Mouse (Mus musculus): ENCODE measurements around the gene Max. TPM values are rescaled to one million over a fixed set of nuclear protein-coding genes. Genes with fewer than 3 reads are reported as not detected.
A peak's percentile ranks its signal among the peaks of the same experiment; 100 is the strongest.

The Max gene
- 10 to 100 TPM; 75.3 to 76.5 TPM for total RNA-seq (2021)
- long read RNA-seq, partial matches to known transcripts = 0 of 7 reads
- long read RNA-seq, other reads (novel, unspliced or antisense) = 2 of 7 reads

DNA sequence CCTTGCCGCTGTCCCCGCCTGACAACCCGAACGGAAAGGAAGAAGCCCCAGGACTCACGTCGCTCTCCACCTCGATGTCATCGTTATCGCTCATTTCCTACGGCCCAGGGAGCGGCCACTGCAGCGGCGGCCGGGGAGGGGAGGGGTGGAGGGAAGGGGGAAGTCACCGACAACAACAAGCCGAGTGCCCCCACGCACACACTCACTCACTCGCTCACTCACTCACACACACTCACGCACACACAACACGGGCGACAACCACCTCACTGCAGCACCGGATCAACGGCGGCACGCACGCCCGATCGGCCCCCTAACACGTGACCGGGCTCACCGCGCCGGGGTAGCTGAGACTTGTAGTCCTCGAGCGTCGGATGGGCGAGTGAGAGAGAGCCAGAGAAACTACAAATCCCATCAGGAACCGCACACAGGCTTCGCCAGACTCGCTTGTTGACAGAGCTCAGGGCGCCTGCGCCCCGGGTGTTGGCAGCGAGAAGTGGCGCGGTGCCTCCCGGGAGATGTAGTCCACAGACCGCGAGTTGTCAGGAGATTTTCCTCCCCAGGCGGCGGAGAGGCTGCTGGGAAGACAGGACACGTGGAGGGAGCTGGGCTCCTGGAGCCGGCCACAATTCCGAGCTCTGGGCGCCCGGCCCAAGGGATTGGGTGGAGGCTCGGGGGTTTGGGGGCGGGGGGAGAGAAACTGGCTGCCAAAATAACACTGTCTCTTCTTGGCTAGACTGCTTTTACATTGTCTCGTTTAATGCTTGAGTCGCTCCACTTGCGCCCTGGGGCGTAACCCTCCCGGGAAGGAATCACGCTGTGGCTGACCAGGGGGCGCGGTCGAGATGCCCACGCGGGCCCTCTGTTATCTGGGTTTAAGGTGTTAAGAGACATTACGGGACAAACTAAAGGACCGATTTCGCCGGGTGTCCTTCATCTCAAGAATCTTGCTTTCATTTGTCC lies at the start of gene Max:
TSS of gene Max (minus strand) at position 270 of the 960 bp plus-strand sequence.
- peak; percentile 100 for DNase-seq (ENCODE audit: low spot score in 2 of 2)

DNA sequence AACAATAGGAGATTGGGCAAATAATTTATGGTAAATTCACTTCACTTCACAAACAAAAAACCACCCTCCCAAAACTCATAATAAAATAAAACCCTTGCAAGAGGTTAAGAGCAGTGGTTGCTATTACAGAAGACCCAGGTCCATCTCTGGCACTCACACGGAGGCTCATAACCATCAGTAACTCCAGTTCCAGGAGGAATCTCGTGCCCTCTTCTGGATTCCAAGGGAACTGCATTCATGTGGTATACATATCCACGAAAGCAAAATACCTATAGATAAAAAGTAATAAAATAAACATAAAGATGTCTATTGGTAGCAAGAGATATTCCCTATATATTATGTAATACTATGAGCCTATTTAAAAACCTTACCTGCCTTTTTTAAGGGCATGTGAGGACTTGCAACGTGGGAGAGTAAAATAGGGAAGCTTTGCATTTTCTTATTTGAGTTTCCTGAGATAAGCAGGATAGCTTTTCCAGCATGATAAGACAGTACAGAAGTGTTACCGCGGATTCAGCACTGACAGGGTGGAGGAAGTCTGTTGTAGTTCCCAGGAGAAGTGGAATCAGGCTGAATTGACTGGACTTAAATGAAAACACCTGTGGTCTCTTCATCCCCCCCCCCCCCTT lies 49.2 kb upstream of the Max start:
- DNase-seq (ENCODE audit: low spot score in 2 of 2) = no peak

DNA sequence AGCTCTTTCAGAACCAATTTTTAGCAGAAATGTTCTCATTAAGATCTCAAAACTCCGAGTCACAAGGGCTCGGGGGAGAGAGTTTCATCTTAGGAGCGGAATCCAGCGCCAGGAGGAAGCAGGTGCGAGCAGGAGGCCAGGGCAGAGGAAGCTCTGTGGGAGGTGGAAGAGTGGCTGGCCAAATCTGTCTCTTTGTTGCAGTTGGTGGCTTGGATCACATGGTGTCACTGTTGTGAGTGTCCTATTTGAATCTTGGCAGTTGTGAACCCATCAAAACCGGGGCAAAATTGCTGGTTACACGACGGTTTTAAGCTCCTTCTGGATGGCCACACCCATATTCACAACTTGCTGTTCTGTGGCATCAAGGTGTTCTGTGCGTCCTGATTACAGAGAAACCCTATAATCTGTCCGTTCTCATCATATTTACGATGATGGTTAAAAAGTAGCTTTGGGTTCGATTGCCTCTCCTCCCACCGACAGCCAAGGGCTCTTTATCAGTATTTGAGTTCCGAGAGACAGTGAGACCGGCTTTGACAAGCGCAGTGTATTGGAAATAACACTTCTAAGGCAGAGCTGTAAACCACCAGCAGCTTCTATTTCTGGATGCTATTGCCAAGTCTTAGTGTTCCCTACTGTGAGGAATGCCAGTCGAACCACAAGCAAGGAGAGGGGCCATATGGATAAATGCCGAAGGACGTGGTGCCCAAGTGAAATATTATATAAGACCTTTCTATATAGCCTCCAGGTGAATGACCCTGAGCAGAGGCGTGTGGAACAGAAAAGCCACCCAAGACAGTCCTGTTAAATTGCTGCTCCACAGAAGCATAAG lies 47.4 kb upstream of the Max start:
- peak in 1 of 2 experiments; percentile 40 for DNase-seq (ENCODE audit: low spot score in 2 of 2)

DNA sequence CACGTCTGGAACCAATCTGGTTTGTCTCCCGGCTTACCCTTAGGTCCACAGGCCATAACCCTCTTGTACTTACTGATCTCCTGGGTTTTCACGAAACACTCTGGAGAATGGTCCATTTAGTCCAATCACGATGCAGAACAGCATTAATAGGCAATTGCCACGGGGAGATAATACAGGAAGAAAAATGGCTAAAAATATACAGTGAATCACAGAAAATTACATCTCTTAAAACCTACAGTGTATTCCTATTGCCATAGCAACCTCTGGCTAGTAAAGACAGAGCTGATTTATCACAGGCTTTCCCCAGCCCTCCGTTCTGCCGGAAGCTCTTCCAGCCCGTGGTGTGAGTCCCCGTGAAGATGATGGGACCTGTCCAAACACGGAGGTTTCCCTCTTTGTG lies 42.9 kb upstream of the Max start:
- no peak for DNase-seq (ENCODE audit: low spot score in 2 of 2)

DNA sequence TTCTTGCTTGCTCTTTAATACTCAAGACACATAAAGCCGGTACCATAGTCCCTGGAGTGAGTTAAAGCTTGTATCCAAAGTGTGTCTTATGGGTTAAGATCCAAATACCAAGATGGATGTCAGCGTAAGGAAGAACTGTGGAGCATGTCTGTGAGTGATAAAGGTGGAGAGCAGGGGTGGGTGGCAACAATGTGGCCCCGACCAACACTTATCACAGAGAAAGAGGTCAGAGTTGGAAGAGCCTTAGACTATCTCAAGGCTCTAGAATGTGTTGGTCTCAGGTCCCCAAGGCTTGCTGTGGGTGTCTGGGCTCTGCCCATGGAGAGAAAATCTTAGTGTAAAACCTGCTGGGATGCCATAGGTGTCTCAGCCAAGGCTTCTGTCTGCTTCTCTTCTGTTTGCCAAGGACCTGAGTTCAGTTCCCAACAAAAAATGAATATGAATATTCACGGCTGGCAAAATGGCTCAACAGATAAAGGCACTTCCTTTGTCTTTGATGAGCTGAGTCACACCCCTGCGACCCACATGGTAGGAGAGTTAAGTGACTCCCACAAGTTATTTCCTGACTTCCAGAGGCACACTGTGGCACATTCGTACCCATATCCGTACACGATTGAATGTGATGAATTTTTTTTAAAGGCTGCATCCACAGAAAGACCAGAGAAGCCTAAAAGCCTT lies 40.7 kb upstream of the Max start:
- no peak for DNase-seq (ENCODE audit: low spot score in 2 of 2)

DNA sequence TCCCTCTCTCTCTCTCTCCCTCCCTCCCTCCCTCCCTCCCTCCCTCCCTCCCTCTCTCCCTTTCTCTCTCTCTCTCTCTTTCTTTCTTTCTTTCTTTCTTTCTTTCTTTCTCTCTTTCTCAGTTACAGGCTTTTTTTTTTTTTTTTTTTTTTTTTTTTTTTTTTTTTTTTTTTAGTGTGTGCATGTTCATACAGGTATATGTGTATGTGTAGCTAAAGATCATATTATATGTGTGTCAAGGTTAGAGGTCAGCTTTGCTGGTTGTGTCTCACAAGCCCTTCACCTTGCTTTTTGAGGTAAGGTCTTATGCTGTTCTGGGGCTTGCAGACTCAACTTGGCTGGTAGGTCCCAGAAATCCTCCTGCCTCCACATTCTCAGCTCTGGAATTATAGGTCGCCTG lies 39.3 kb upstream of the Max start:
- no peak for DNase-seq (ENCODE audit: low spot score in 2 of 2)

DNA sequence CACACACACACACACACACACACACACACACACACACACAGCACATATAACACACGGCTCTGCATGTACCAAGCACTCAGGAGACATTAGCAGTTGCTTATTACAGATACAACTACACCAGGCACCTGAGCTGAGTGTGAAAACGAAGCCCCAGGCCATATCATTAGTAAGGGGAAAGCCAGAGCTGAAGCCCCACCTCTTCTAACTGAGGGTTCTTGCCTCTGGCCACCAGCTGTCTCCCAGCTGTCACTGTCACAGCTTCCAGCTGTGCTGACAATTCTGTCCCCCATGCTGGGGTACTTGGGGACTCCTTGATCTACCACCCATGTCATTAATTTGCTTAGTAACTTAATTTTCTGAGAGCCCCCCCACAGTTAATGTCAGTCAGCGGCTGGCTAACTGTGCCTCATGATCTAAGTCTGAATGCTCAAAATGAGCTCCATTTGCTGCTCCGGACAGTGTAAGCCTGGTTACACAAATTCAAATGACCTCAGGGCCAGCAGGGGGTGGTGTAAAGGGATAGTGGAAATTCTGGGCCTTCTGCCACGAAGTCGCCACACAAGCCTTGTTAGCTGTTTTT lies 38.8 kb upstream of the Max start:
- DNase-seq (ENCODE audit: low spot score in 2 of 2) = no peak

DNA sequence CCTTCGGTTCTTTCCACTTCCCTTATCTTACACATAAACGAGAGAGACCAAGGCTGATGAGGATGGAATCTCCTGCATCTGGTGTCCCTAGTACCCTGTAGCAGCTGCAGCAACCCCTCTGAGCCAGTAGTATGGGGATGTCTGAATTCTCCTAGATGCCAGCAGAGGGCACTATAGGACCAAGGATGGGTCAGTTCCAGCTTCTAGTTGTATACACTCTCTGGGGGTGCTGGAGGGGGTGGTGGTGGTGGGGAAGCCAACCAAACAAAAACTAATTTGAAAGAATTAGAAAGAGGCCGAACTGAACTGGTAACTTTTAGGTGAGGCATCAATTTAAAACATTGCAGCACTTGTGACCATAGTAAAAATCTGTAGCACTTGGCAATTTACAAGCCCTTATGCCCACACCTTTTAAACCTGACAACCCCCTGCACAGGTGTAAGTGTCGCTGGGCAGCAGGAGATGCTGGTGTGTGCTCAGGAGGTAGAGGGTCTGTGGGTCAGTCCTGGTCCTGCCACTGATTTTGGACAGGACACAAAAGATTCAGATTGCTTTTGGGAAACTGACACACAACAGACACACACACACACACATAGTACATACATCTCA lies 38.2 kb upstream of the Max start:
- peak; percentile 34 to 78 for DNase-seq (ENCODE audit: low spot score in 2 of 2)

DNA sequence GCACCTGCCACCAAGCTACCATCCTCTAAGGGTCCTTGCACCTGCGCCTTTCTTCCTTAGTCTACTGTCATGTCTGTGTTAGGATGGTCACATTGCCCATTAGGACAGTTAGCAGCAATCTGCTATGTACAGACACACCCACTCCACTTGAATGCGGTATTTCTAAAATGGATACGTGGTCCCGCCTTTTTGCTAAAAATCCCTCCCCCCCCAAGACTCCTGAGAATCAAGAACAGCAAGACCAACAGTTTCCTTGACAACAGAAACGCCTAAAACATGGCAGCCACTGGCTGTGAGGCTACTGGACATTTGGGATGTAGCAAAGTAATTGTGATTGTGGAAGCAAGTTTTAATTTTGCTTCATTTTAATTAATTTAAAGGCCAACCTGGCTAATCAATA lies 32.8 kb upstream of the Max start:
- DNase-seq (ENCODE audit: low spot score in 2 of 2) = no peak

DNA sequence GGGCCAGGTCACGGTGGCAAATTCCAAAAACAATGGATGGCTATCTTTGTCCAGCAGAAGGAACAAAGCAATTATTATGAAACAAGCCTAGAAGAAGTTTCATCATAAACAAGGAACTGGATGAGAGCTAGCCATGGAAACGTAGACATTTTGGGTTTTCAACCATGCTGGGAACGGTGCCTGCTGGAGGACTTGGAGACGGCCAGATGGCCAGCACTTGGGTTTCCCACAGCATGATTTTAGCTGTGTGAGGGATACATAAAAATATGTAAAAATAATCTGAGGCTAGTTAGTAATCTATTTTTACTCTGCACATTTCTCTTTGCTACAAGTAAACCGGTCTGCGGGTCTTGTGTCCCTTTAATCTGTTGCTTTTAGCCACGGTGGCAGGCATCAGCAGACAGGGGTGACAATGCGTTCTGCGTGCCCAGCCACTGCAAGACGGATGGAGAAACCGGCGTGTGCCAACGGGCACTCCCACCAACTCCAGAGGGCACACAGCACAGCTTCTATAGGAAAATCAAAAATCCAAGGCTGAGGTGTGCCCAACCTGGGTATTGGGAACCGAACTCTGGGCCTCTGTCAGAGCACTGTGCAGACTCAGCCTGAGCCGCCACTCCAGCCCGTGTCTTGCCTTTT lies 31.0 kb upstream of the Max start:
- peak; percentile 37 to 70 for DNase-seq (ENCODE audit: low spot score in 2 of 2)

DNA sequence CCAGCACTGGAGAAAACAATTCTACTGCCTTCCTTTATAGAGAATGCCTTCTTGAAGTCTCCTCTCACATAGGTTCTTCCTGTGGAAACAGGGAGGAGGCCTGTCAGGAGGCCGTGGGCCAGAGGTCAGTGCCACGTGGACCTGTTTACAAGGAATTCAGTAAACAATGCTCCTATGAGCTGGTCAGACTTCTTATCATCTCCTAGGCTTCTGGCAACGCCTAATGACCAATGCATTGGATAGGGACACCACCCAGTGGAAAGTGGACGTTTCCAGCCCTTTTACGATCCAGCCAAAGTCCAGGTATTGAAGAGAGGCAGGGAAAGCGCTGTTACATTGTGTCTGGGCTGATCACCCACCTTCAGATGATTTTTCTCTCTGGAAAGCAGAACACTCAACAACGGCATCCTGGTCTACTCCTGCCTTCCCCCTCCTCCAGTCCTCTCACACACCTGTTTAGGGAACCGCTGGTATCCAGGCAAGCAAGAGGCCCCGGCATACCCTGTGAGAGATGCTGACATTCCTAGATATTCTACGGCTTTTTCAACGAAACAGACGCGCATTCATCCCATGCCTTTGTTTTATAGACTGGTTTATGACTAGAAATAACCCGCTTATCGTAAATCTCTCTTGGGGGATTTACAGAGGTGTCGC lies 20.9 kb upstream of the Max start:
- no peak for DNase-seq (ENCODE audit: low spot score in 2 of 2)

DNA sequence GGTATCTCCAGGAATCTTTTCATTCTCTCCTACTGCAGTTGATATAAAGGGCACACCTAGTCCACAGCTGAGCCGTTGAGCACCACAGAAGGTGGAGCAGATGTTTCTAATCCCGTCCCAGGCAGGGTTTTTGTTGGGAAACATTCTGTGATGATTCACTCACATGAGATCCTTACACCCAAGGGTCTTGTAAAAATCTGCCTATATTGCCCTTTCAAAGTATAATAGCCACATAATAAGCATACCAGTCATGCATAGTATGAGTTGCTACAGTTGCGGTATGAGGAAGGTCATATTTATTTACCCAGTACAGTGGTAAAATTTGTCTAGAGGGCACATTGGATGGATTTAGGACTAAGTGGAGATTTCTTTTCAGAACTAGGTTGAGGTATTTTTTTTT lies 17.5 kb upstream of the Max start:
- DNase-seq (ENCODE audit: low spot score in 2 of 2) = no peak

DNA sequence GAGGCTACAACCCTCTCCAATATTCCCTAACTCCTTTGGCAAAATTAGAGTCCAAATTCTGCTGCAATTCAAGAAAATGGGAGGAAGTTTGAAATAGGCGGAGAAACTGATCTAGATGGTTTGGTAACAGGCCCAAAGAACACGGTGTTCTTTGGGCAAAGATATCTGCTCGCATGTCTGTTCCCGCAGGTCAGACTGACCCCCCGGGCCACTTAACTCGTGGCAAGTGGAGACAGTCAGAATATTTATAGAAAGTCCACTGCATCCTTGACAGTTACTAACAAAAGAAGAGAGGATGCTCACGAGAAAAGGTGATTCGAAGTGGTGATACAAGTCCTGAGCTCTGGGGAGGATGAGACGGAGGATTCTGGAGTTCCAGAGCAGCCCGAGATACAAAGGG lies 10.7 kb upstream of the Max start:
- DNase-seq (ENCODE audit: low spot score in 2 of 2) = no peak

DNA sequence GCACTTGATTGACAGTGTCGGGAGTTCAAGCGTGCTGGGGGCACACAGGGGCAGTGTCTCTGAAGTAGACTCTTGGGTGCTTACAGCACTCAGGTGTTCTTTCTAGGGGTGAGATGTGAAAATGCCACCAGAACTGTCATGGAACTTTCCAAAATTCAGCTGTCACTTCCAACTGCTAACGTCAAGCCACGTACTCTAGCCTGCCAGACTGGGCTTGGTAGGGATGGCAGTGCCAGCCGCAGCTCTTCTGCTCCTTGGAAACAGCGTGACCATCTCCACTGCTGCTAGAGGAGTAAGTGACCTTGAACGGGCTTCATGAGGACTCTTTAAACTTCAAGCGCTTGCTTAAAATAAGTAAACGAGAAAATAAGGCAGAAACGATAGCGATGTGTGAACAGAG lies 10.2 kb upstream of the Max start:
- DNase-seq (ENCODE audit: low spot score in 2 of 2) = no peak

DNA sequence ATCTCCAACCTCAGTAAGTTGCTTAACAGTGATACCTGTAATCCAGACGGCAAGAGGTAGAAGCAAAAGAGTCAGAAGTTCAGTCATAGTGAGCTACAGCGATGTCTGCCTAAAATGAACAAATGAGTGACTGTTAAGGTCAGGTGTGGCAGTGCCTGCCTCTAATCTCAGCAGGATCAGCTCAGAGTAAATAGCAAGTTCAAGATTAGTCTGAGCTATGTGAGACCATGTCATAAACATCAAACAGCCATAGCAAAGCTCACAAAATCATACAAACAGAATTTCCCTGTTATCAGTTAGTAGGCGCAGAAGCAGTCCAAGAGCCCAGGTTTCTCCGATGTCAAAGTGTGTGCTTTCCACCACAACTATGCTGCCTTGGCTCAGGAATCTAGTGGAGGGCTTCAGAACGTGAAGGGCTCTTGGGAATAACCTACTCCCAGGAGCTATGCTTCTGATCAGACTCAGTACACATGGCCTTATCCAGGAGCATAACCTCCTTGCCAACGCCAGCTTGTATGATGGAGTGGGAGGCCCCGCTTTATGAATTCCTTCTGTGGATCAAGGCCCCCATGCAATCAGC lies 9.7 kb upstream of the Max start:
- DNase-seq (ENCODE audit: low spot score in 2 of 2) = no peak

DNA sequence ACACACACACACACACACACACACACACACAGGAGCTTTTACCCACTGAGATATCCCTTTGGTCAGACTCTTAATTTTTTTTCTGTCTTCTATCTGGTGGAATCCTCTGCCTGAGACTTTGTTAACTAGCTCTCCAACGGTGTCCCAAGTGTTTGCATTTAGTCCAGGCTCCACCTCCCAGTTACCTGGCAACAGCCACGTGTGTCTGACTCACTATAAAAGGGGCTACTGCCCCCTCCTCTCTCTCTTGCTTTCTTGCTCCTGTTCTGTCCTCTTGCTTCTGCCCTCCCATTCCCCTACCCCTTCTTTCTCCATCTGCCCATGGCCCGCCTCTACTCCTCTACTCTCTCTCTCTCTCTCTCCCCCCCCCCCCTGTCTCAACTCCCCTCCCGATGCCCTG lies 3.9 kb upstream of the Max start:
- no peak for DNase-seq (ENCODE audit: low spot score in 2 of 2)

DNA sequence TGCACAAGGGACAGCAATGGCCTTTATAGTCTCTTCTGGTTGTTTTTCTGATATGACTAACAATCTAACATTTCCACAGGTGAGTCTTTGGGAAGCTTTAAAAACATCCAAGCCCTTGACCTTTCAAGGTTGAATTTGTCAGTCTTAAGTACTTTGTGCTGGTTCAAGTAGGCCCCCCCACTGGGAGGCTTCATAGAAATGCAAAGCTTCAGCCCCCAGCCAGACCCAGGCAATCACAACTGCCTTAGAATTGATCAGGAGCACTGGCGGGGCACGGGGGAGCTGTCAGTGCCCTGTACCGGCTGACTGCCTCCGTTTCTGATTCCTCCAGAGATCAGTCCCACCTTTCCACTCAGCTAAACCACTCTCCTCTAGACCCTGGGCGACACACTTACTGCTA lies 3.1 kb upstream of the Max start:
- DNase-seq (ENCODE audit: low spot score in 2 of 2) = no peak

DNA sequence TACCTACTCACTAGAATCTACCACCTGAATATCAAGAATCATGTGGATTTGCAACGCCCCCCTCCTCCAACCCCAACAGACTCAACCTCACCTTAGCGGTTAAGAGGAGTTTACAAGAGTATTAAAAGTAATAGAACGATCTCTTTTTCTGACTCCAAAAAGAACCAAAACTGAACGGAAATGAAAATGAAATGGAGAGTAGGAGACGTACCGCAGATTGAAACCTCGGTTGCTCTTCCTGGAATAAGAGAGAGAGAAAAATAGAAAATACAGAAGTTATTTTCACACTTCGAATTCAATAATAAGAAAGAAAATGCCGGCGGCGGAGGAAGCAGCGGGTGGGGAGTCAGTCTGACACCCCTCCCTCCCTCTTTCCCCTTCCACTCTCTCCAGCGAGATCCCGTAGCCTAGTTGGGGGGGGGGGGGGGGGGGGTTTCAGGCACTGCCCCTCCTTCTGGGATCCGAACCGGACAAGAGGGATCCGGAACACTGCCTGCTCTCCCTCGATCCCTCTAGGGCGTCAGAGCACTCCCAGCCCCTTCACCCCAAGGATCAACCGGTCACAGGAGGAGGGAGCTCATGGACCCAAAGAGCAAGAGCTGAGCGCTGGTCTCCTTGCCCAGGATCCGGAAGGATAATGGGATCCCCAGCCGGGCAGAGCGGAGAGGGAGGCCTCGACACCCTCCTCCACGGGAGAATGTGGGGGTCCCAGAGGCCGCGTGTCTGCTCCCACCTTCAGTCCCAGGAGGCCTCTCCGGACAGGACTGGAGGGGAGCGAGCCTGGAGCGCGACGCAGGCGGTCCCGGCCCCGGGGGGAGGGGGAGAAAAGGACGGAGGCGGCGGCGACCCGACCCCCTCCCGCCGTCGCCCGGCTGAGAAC lies 709 bp downstream of the Max start:
- DNase-seq (ENCODE audit: low spot score in 2 of 2) = no peak

Data from layer of hippocampus, adult 18-20 months (tissue).